Mouse (Mus musculus) G1E (cell line): Measurements from ENCODE around the gene Ebf1. TPM values are rescaled to one million over a fixed set of nuclear protein-coding genes. Genes with fewer than 3 reads are reported as not detected.

Experiments used
- ATAC-seq: 2 replicates; pipeline ENCODE4 v1.8.0; 2016; ENCODE audit warnings: mild to moderate bottlenecking; ENCODE audit not compliant: insufficient number of reproducible peaks, poor library complexity, low FRiP score, severe bottlenecking; ENCODE audit errors: extremely low read depth
- DNase-seq: peaks from one replicate; pipeline ENCODE4 v3.0.0; 2012; ENCODE audit warnings: low spot score
- H3K27me3 ChIP-seq: 2 replicates; pipeline ENCODE4 v1.6.1; 2012; ENCODE audit warnings: mild to moderate bottlenecking, low read length, inconsistent platforms; ENCODE audit not compliant: insufficient read depth
- H3K36me3 ChIP-seq: replicated peaks from 2 replicates; pipeline ENCODE3; 2012; ENCODE audit warnings: mild to moderate bottlenecking, inconsistent platforms
- H3K4me1 ChIP-seq: 2 replicates; pipeline ENCODE4 v1.6.1; 2012; ENCODE audit warnings: low read depth, low read length, inconsistent platforms, mixed read lengths; ENCODE audit not compliant: insufficient read depth
- H3K4me3 ChIP-seq: 2 replicates; pipeline ENCODE4 v1.5.1; 2012; ENCODE audit warnings: low read depth, mild to moderate bottlenecking, inconsistent platforms, low read length, moderate library complexity, mixed read lengths
- H3K9me3 ChIP-seq: replicated peaks from 2 replicates; pipeline ENCODE4 v1.6.1; 2012; ENCODE audit warnings: inconsistent platforms
- CTCF ChIP-seq: IDR thresholded peaks from 2 replicates; pipeline ENCODE4 v1.5.1; 2012; ENCODE audit warnings: low read depth, low read length, inconsistent platforms, mixed read lengths
- GATA1 ChIP-seq: IDR thresholded peaks from 2 replicates; pipeline ENCODE4 v1.6.1; 2012; ENCODE audit warnings: borderline replicate concordance, low read length, inconsistent platforms, mixed read lengths
- GATA2 ChIP-seq: IDR thresholded peaks from 2 replicates; pipeline ENCODE4 v1.6.1; 2012; ENCODE audit warnings: low read depth, low read length, inconsistent platforms, borderline replicate concordance
- POLR2AphosphoS5 ChIP-seq: IDR thresholded peaks from 2 replicates; pipeline ENCODE4 v1.6.1; 2012; ENCODE audit warnings: low read depth, low read length, inconsistent platforms; ENCODE audit not compliant: insufficient replicate concordance
- TAL1 ChIP-seq: conservative IDR thresholded peaks from 2 replicates; pipeline ENCODE4 v1.6.1; 2012; ENCODE audit warnings: low read depth, low read length, inconsistent platforms, mixed read lengths
- polyA plus RNA-seq: library from polyadenylated mRNA; stranded (reverse); fragments of >175 nt; gene quantifications from 2 replicates; pipeline ENCODE4 v1.2.3, GENCODE M21; 2012
- total RNA-seq, 2 experiments: library from RNA; stranded (forward) in 1 of 2; stranded (reverse) in 1 of 2; fragments of 200-1000 nt in 1 of 2; fragments of >200 nt in 1 of 2; fragmentation: Nextera tagmentation in 1 of 2; gene quantifications; 2 replicates each; pipeline ENCODE4 v1.2.3; 2014 to 2017

Ebf1 gene
- total and polyA plus RNA-seq, 3 experiments: 0.05 TPM; not detected in 2

DNA sequence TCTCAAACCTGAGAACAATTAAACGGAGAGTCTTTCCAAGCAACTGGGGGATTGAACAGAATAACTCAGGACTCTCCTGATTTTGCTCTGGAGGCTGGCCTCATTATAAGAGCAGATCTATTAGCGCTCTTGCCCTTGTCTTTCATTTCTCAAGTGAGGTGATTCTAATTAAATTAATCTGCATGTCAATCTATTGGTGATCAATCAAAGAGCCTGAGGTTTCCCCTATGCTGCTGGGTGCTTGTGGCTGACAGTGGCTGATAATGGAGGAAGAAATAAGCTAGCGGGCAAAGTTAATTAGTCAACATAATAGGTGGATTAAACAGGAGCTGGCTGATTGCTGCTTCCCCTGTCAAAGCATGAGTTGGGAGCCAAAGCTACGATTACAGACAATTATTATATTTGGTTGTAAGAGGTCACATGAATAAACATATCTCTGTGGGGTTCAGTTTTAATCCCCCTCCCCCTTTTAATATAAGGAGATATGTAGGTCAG is 265.4 kb downstream of the Ebf1 start:
- Histone ChIP-seq H3K36me3 (no peaks in the 10 kb centered on the region), H3K4me1 (no peaks in the 10 kb centered on the region), H3K27me3 (no peaks in the 10 kb centered on the region), H3K9me3 (no peaks in the 10 kb centered on the region), H3K4me3 (no peak overlapping the region)
- no peak for TF ChIP-seq GATA1
- TF ChIP-seq GATA2: no peak
- no peak for TF ChIP-seq POLR2AphosphoS5
- TF ChIP-seq CTCF: no peak
- TF ChIP-seq TAL1: no peak
- ATAC-seq (no peak), DNase-seq (no peak)

- no peak for ATAC-seq
These were observed 267.2 kb downstream of the Ebf1 start for GRCm38 (mm10) chr11:44884337-44884736.

DNA sequence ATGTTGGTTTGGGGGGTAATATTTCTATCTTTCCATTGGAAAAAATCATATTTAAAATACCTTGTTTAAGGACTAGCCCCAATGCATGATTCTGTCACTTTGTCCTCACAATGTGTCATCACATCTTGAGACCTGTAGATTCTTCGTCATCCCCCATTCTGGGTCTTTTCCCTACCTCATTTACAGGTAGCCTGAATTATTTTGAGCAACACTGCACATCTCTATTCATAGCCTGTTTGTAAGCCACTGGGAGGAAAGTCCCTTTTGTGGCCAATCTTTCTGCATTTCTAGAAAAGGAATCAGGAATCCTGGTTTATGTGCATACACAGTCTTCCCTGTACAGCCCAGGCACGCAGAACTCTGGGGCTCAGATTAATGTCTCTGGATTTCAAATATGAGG is 269.8 kb downstream of the Ebf1 start:
- no peaks in the 10 kb centered on the region for H3K4me1 ChIP-seq
- no peaks in the 10 kb centered on the region for H3K27me3 ChIP-seq
- ATAC-seq: no peak
- DNase-seq: no peak
- H3K36me3 ChIP-seq: no peaks in the 10 kb centered on the region
- no peak overlapping the region for H3K4me3 ChIP-seq
- H3K9me3 ChIP-seq: no peaks in the 10 kb centered on the region
- TF ChIP-seq GATA2: no peak

More at GRCm38 (mm10) chr11:44884337-44884736, 267.2 kb downstream of the Ebf1 start:
- no peak for TF ChIP-seq POLR2AphosphoS5
- TF ChIP-seq CTCF: no peak
- no peak for TF ChIP-seq TAL1
- TF ChIP-seq GATA2: no peak
- TF ChIP-seq GATA1: no peak
- Histone ChIP-seq H3K27me3 (no peaks in the 10 kb centered on the region), H3K9me3 (no peaks in the 10 kb centered on the region), H3K36me3 (no peaks in the 10 kb centered on the region), H3K4me1 (no peaks in the 10 kb centered on the region), H3K4me3 (no peak overlapping the region)
- DNase-seq: no peak

- H3K4me3 ChIP-seq: no peak overlapping the region
- ATAC-seq (no peak), DNase-seq (no peak)
- no peaks in the 10 kb centered on the region for H3K27me3 ChIP-seq
- H3K4me1 ChIP-seq: no peaks in the 10 kb centered on the region
- no peaks in the 10 kb centered on the region for H3K36me3 ChIP-seq
- no peaks in the 10 kb centered on the region for H3K9me3 ChIP-seq
- TF ChIP-seq GATA2: no peak
- no peak for TF ChIP-seq POLR2AphosphoS5
- TF ChIP-seq TAL1: no peak
- no peak for TF ChIP-seq GATA1
- TF ChIP-seq CTCF: no peak
These were observed 270.6 kb downstream of the Ebf1 start for GRCm38 (mm10) chr11:44887691-44888090.

GRCm38 (mm10) chr11:44888390-44888789 is 271.3 kb downstream of the Ebf1 start:
- Histone ChIP-seq H3K4me3 (no peak overlapping the region), H3K4me1 (no peaks in the 10 kb centered on the region), H3K36me3 (no peaks in the 10 kb centered on the region), H3K27me3 (no peaks in the 10 kb centered on the region), H3K9me3 (no peaks in the 10 kb centered on the region)
- DNase-seq: no peak
- no peak for TF ChIP-seq CTCF
- no peak for TF ChIP-seq GATA2
- no peak for TF ChIP-seq POLR2AphosphoS5
- no peak for TF ChIP-seq GATA1
- no peak for TF ChIP-seq TAL1
- ATAC-seq: no peak

- TF ChIP-seq CTCF (no peak), GATA1 (no peak), TAL1 (no peak), GATA2 (no peak), POLR2AphosphoS5 (no peak)
- no peaks in the 10 kb centered on the region for H3K27me3 ChIP-seq
- ATAC-seq (no peak), DNase-seq (no peak)
- H3K36me3 ChIP-seq: no peaks in the 10 kb centered on the region
- H3K4me1 ChIP-seq: no peaks in the 10 kb centered on the region
- H3K9me3 ChIP-seq: no peaks in the 10 kb centered on the region
- no peak overlapping the region for H3K4me3 ChIP-seq
These were observed 275.9 kb downstream of the Ebf1 start for GRCm38 (mm10) chr11:44892814-44893521.
